ENCODE assay signal across 23 mouse cellular contexts in genomic region chr6:31213161-31213560, GRCm38 (mm10).
DNase-seq lines count a peak whose midpoint lies in the region; ATAC-seq and TF ChIP-seq lines count a peak whose summit lies in the region.
"Had no signal": no experiment of that assay in that cellular context is flagged by ENCODE, and none has a peak within 500 bp of the region (broad histone marks: within the 10 kb centered on the region; RNA-seq: fewer than 3 reads in every experiment).

No protein-coding gene starts in this region.

- DNase-seq in cerebellum, adult 9-10 months, result peak; percentile 42
- no peak for DNase-seq in cerebellum, adult 18-20 months
- DNase-seq in heart, adult 2 months, result no peak
- peak; percentile 65 for DNase-seq in liver, adult 2 months (ENCODE audit: extremely low read depth, low read depth, low spot score)
- DNase-seq in liver, embryonic 11.5 days (ENCODE audit: low spot score), result no peak
- DNase-seq in splenic B cell, adult 2 months (ENCODE audit: low read depth, low spot score), result peak; percentile 42
- DNase-seq: adrenal gland, adult 8-10 months; adrenal gland, postnatal 36 days; cerebellum, postnatal 10 days; embryo, embryonic 11 days; gastrocnemius, postnatal 10 days; heart, postnatal 4 days had no signal

- no peak for TF ChIP-seq EP300 in heart, adult 2 months (IDR thresholded peaks at IDR 0.05; ENCODE audit: insufficient read depth, low read depth, low read length)

- no peak overlapping the region for H3K9ac ChIP-seq in heart, adult 2 months (ENCODE audit: low read depth, low read length)
- H3K9ac ChIP-seq in heart, embryonic 11.5 days (ENCODE audit: low read depth, low read length), result no peak overlapping the region
- no peak overlapping the region for H3K9ac ChIP-seq in liver, adult 2 months (ENCODE audit: low read depth, low read length)
- no peak overlapping the region for H3K9ac ChIP-seq in liver, embryonic 11.5 days (ENCODE audit: low read depth, low read length)
- no peak overlapping the region for H3K9ac ChIP-seq in hindbrain, embryonic 13.5 days
- H3K9ac ChIP-seq: embryonic facial prominence, embryonic 15.5 days; heart, embryonic 13.5 days; hindbrain, embryonic 12.5 days; intestine, embryonic 15.5 days had no signal

- H3K79me2 ChIP-seq in heart, adult 2 months (replicated peaks; ENCODE audit: control insufficient read depth, insufficient read depth, low read length), result peaks cover 13% of the 10 kb centered on the region
- H3K79me2 ChIP-seq in liver, adult 2 months (ENCODE audit: control insufficient read depth, insufficient read depth, low read length), result peaks cover 43% of the 10 kb centered on the region

- TF ChIP-seq POLR2A in heart, adult 2 months (IDR thresholded peaks at IDR 0.05; ENCODE audit: insufficient read depth, low read depth, low read length), result 0 out of 2 replicates have a peak, but pooled peaks have one; percentile 23
- TF ChIP-seq POLR2A in liver, adult 2 months (IDR thresholded peaks at IDR 0.05; ENCODE audit: extremely low read depth, insufficient read depth, low read length), result no peak

- no peaks in the 10 kb centered on the region for H3K9me3 ChIP-seq in heart, embryonic 11.5 days (replicated peaks; ENCODE audit: control insufficient read depth, low read length)
- no peaks in the 10 kb centered on the region for H3K9me3 ChIP-seq in liver, embryonic 11.5 days (ENCODE audit: control insufficient read depth, low read length)
- no peaks in the 10 kb centered on the region for H3K9me3 ChIP-seq in hindbrain, embryonic 13.5 days
- H3K9me3 ChIP-seq: embryonic facial prominence, embryonic 15.5 days; forebrain, embryonic 10.5 days; heart, embryonic 13.5 days; hindbrain, embryonic 12.5 days; intestine, embryonic 15.5 days had no signal

- H3K4me1 ChIP-seq in heart, adult 2 months (ENCODE audit: control insufficient read depth, insufficient read depth, low read length), result peaks cover 16% of the 10 kb centered on the region
- H3K4me1 ChIP-seq in heart, embryonic 11.5 days (ENCODE audit: control insufficient read depth, insufficient read depth, low read length), result peaks cover 7% of the 10 kb centered on the region; the same call in 1 of the 2 replicates
- peaks cover 25% of the 10 kb centered on the region; the same call in 1 of the 2 replicates for H3K4me1 ChIP-seq in liver, adult 2 months (ENCODE audit: control insufficient read depth, insufficient read depth, low read length)
- H3K4me1 ChIP-seq in liver, embryonic 11.5 days (replicated peaks; ENCODE audit: control insufficient read depth, insufficient read depth, low read length), result peaks cover 8% of the 10 kb centered on the region
- H3K4me1 ChIP-seq in hindbrain, embryonic 13.5 days (replicated peaks), result peaks cover 17% of the 10 kb centered on the region

- H3K27me3 ChIP-seq in heart, adult 2 months (ENCODE audit: control insufficient read depth, insufficient read depth, low read length), result no peaks in the 10 kb centered on the region
- peaks cover 20% of the 10 kb centered on the region for H3K27me3 ChIP-seq in heart, embryonic 11.5 days (ENCODE audit: control insufficient read depth, insufficient read depth, low read length)
- H3K27me3 ChIP-seq in liver, adult 2 months (ENCODE audit: control insufficient read depth, insufficient read depth, low read length), result no peaks in the 10 kb centered on the region
- H3K27me3 ChIP-seq in liver, embryonic 11.5 days (replicated peaks; ENCODE audit: control insufficient read depth, insufficient read depth, low read length), result peaks cover 30% of the 10 kb centered on the region
- H3K27me3 ChIP-seq in splenic B cell, adult 2 months (ENCODE audit: control insufficient read depth, insufficient read depth, low read length, poor library complexity, severe bottlenecking), result no peaks in the 10 kb centered on the region
- peaks cover 27% of the 10 kb centered on the region for H3K27me3 ChIP-seq in hindbrain, embryonic 13.5 days
- H3K27me3 ChIP-seq: CH12.LX had no signal

- no peak overlapping the region for H3K4me3 ChIP-seq in heart, adult 2 months
- H3K4me3 ChIP-seq in heart, embryonic 11.5 days (ENCODE audit: low read depth, low read length), result no peak overlapping the region
- H3K4me3 ChIP-seq in liver, adult 2 months (ENCODE audit: insufficient read depth, low read depth, low read length), result no peak overlapping the region
- H3K4me3 ChIP-seq in liver, embryonic 11.5 days (ENCODE audit: low read depth, low read length), result no peak overlapping the region
- H3K4me3 ChIP-seq in hindbrain, embryonic 13.5 days, result no peak overlapping the region
- H3K4me3 ChIP-seq: embryonic facial prominence, embryonic 15.5 days; erythroblast, embryonic 14.5 days; forebrain, embryonic 10.5 days; heart, embryonic 13.5 days; hindbrain, embryonic 12.5 days; intestine, embryonic 15.5 days had no signal

- peaks cover 55% of the 10 kb centered on the region for H3K36me3 ChIP-seq in heart, adult 2 months (ENCODE audit: control insufficient read depth, insufficient read depth, low read length)
- H3K36me3 ChIP-seq in heart, embryonic 11.5 days (ENCODE audit: control insufficient read depth, insufficient read depth, low read length), result no peaks in the 10 kb centered on the region
- peaks cover 38% of the 10 kb centered on the region for H3K36me3 ChIP-seq in liver, adult 2 months (ENCODE audit: control insufficient read depth, insufficient read depth, low read length)
- H3K36me3 ChIP-seq in liver, embryonic 11.5 days (ENCODE audit: control insufficient read depth, insufficient read depth, low read length), result no peaks in the 10 kb centered on the region
- peaks cover 3% of the 10 kb centered on the region; the same call in 1 of the 2 replicates for H3K36me3 ChIP-seq in splenic B cell, adult 2 months (ENCODE audit: control insufficient read depth, insufficient read depth, low read length, poor library complexity, severe bottlenecking)
- H3K36me3 ChIP-seq in hindbrain, embryonic 13.5 days, result no peaks in the 10 kb centered on the region
- H3K36me3 ChIP-seq: embryonic facial prominence, embryonic 15.5 days; forebrain, embryonic 10.5 days; heart, embryonic 13.5 days; hindbrain, embryonic 12.5 days; intestine, embryonic 15.5 days had no signal

- H3K4me2 ChIP-seq in heart, embryonic 11.5 days, result no peak overlapping the region
- no peak overlapping the region for H3K4me2 ChIP-seq in liver, embryonic 11.5 days
- no peak overlapping the region for H3K4me2 ChIP-seq in hindbrain, embryonic 13.5 days
- H3K4me2 ChIP-seq: embryonic facial prominence, embryonic 15.5 days; heart, embryonic 13.5 days; hindbrain, embryonic 12.5 days; intestine, embryonic 15.5 days had no signal

- H3K27ac ChIP-seq in heart, adult 2 months, result peak overlapping the region; percentile 21
- H3K27ac ChIP-seq in heart, embryonic 11.5 days (ENCODE audit: low read depth, low read length), result no peak overlapping the region
- no peak overlapping the region for H3K27ac ChIP-seq in liver, adult 2 months (replicated peaks; ENCODE audit: insufficient read depth, low read depth, low read length)
- H3K27ac ChIP-seq in liver, embryonic 11.5 days (ENCODE audit: low read depth, low read length), result no peak overlapping the region
- H3K27ac ChIP-seq in hindbrain, embryonic 13.5 days, result no peak overlapping the region
- H3K27ac ChIP-seq: embryonic facial prominence, embryonic 15.5 days; forebrain, embryonic 10.5 days; heart, embryonic 13.5 days; hindbrain, embryonic 12.5 days; hindbrain, postnatal 0 days; intestine, embryonic 15.5 days had no signal

- intact Hi-C loops in heart, adult 2 months (cut with DNase I), result loop anchor here (2.0 kb wide), 1 partner anchor 14 kb away; no protein-coding TSS in a partner anchor

- peak; percentile 30 for TF ChIP-seq CTCF in heart, adult 2 months (IDR thresholded peaks at IDR 0.05)
- no peak for TF ChIP-seq CTCF in liver, adult 2 months (IDR thresholded peaks at IDR 0.05; ENCODE audit: low read depth, low read length)

- no peak for ATAC-seq in heart, embryonic 11.5 days (replicated peaks; ENCODE audit: insufficient number of reproducible peaks, low FRiP score, low TSS enrichment)
- ATAC-seq in liver, embryonic 11.5 days (replicated peaks; ENCODE audit: low FRiP score), result no peak
- no peak for ATAC-seq in hindbrain, embryonic 13.5 days (ENCODE audit: low FRiP score)
- ATAC-seq: forebrain, embryonic 14.5 days; hindbrain, postnatal 0 days; intestine, embryonic 15.5 days had no signal

- 61% methylated on average over 4 of the region's 4 CpGs for WGBS in heart, adult 2 months
- WGBS in heart, embryonic 11.5 days (ENCODE audit: insufficient replicate concordance), result 69% methylated on average over 4 of the region's 4 CpGs
- WGBS in liver, adult 2 months, result 57% methylated on average over 4 of the region's 4 CpGs
- 73% methylated on average over 4 of the region's 4 CpGs for WGBS in liver, embryonic 11.5 days
- WGBS in hindbrain, embryonic 13.5 days, result 81% methylated on average over 4 of the region's 4 CpGs

Comparison
In these comparisons a context has a peak if more than half of its experiments do, and no peak if none do; other contexts are left out.
1. DNase-seq: peak in cerebellum, adult 9-10 months (single experiment), liver, adult 2 months (single experiment) and splenic B cell, adult 2 months (single experiment); none in cerebellum, adult 18-20 months (0 of 2), heart, adult 2 months (0 of 2) and liver, embryonic 11.5 days (single experiment).